Mouse (Mus musculus) hindlimb bud, embryonic 11.5 days (tissue): ENCODE measurements around the gene Olfr693.
"Not testable (repeated sequence)": the region's sequence is repeated elsewhere in the genome, so short reads cannot be mapped to it uniquely, and the experiment has no call there.

Experiments
- DNase-seq: peaks from one replicate; pipeline ENCODE4 v3.0.0-alpha.2; 2012; ENCODE audit warnings: low read depth, low spot score; ENCODE audit errors: extremely low spot score

Olfr693 gene

GRCm38 (mm10) chr7:106680484-106680883 lies at the start of gene Olfr693:
Olfr693 (minus strand) TSS chr7:106680584.
- no peak for DNase-seq

- not testable (repeated sequence) for DNase-seq
Observed at GRCm38 (mm10) chr7:106725654-106726053, 45.3 kb upstream of the Olfr693 start.

- no peak for DNase-seq
Observed at GRCm38 (mm10) chr7:106716296-106716695, 35.9 kb upstream of the Olfr693 start, which contains the start of gene Olfr695. Olfr695 (minus strand) TSS chr7:106716396.

- no peak for DNase-seq
Observed at GRCm38 (mm10) chr7:106711463-106711862, 31.1 kb upstream of the Olfr693 start.

- DNase-seq, result not testable (repeated sequence)
Observed at GRCm38 (mm10) chr7:106707705-106708104, 27.3 kb upstream of the Olfr693 start.

GRCm38 (mm10) chr7:106696891-106697290 lies 16.5 kb upstream of the Olfr693 start:
- no peak for DNase-seq

- no peak for DNase-seq
Observed at GRCm38 (mm10) chr7:106692976-106693375, 12.6 kb upstream of the Olfr693 start.

GRCm38 (mm10) chr7:106691714-106692113 lies 11.3 kb upstream of the Olfr693 start, which contains the start of gene Olfr694:
Olfr694 (minus strand) TSS chr7:106691814.
- DNase-seq, result no peak

GRCm38 (mm10) chr7:106685382-106685781 lies 5.0 kb upstream of the Olfr693 start:
- DNase-seq, result no peak

GRCm38 (mm10) chr7:106652344-106652652 lies 28.1 kb downstream of the Olfr693 start:
- DNase-seq, result no peak

- no peak for DNase-seq
Observed at GRCm38 (mm10) chr7:106651555-106652343, 28.6 kb downstream of the Olfr693 start.

- DNase-seq, result no peak
Observed at GRCm38 (mm10) chr7:106649774-106650173, 30.6 kb downstream of the Olfr693 start.

GRCm38 (mm10) chr7:106645261-106645660 lies 35.1 kb downstream of the Olfr693 start:
- no peak for DNase-seq

- DNase-seq, result no peak
Observed at GRCm38 (mm10) chr7:106644222-106644870, 36.0 kb downstream of the Olfr693 start.

- no peak for DNase-seq
Observed at GRCm38 (mm10) chr7:106640839-106641238, 39.5 kb downstream of the Olfr693 start.

- DNase-seq, result no peak
Observed at GRCm38 (mm10) chr7:106635560-106635959, 44.8 kb downstream of the Olfr693 start.
